Mouse (Mus musculus) stomach, postnatal 0 days (tissue): Measurements from ENCODE around the gene Zfp455. TPM values are rescaled to one million over a fixed set of nuclear protein-coding genes. Genes with fewer than 3 reads are reported as not detected.
"Not testable (repeated sequence)": the region's sequence is repeated elsewhere in the genome, so short reads cannot be mapped to it uniquely, and the experiment has no call there.

Experiments
- ATAC-seq: fragments of 200-750 bp; cut with Nextera tagmentation; 2 replicates; pipeline ENCODE4 v1.8.0; 2017; ENCODE audit not compliant: low FRiP score, low TSS enrichment
- DNase-seq: peaks from one replicate; pipeline ENCODE4 v3.0.0-alpha.2; 2016; ENCODE audit warnings: low spot score
- H3K27ac ChIP-seq: fragments of 300-500 bp; sonication (generic); replicated peaks from 2 replicates; pipeline ENCODE4 v1.5.1; 2014; ENCODE audit warnings: mild to moderate bottlenecking, control low read depth
- H3K27me3 ChIP-seq: fragments of 300-500 bp; sonication (generic); 2 replicates; pipeline ENCODE4 v1.6.1; 2014; ENCODE audit warnings: low read length; ENCODE audit not compliant: control insufficient read depth, insufficient read depth
- H3K36me3 ChIP-seq: fragments of 300-500 bp; sonication (generic); 2 replicates; pipeline ENCODE4 v1.6.1; 2014; ENCODE audit warnings: low read length, mixed read lengths; ENCODE audit not compliant: control insufficient read depth, insufficient read depth
- H3K4me1 ChIP-seq: fragments of 300-500 bp; sonication (generic); replicated peaks from 2 replicates; pipeline ENCODE4 v1.6.1; 2014; ENCODE audit warnings: antibody characterized with exemption; ENCODE audit not compliant: control insufficient read depth, insufficient read depth
- H3K4me2 ChIP-seq: fragments of 300-500 bp; sonication (generic); replicated peaks from 2 replicates; pipeline ENCODE4 v1.6.1; 2014; ENCODE audit warnings: low read depth, mild to moderate bottlenecking, control low read depth, moderate library complexity
- H3K4me3 ChIP-seq: fragments of 300-500 bp; sonication (generic); 2 replicates; pipeline ENCODE4 v1.5.1; 2014; ENCODE audit warnings: low read depth, low read length, control low read depth
- H3K9ac ChIP-seq: fragments of 300-500 bp; sonication (generic); 2 replicates; pipeline ENCODE4 v1.6.1; 2014; ENCODE audit warnings: mild to moderate bottlenecking, low read length, control low read depth, mixed read lengths
- H3K9me3 ChIP-seq: fragments of 300-500 bp; sonication (generic); 2 replicates; pipeline ENCODE4 v1.6.1; 2016; ENCODE audit warnings: low read length; ENCODE audit not compliant: control insufficient read depth
- CTCF ChIP-seq: IDR thresholded peaks from 2 replicates; pipeline ENCODE4 v1.5.1; 2016; ENCODE audit warnings: antibody characterized with exemption, low read depth, mild to moderate bottlenecking, moderate library complexity
- EP300 ChIP-seq: optimal IDR thresholded peaks from 2 replicates; pipeline ENCODE3; 2016; ENCODE audit warnings: antibody characterized with exemption
- WGBS: fragments of 180-500 bp; shearing (Covaris S2); extraction: QIAGEN DNeasy Blood & Tissue Kit; methylation state at CpG from one replicate; pipeline ENCODE4 v1.1.7; 2014; 5-methylcytosine and 5-hydroxymethylcytosine counted together
- polyA plus RNA-seq: library from polyadenylated mRNA; unstranded; fragments of >200 nt; fragmentation: Nextera tagmentation; extraction: Ambion mirVana; gene quantifications from 2 replicates; pipeline ENCODE4 v1.2.1, GENCODE M21; 2015

Zfp455 gene
- 0.68 and 0.82 TPM in 2 replicates for polyA plus RNA-seq

- ATAC-seq, result peak; percentile 92
- WGBS, result 4% methylated on average over 13 of the region's 13 CpGs
- H3K9me3 ChIP-seq, result no peaks in the 10 kb centered on the region
- H3K4me2 ChIP-seq, result peak within 1 kb of the TSS; percentile 69
- no peaks in the 10 kb centered on the region for H3K27me3 ChIP-seq
- no peaks in the 10 kb centered on the region for H3K4me1 ChIP-seq
- DNase-seq, result peak; percentile 57
- H3K27ac ChIP-seq, result 0 out of 2 replicates have a peak within 1 kb of the TSS, but pooled peaks have one; percentile 4
- peak within 1 kb of the TSS; percentile 77 for H3K4me3 ChIP-seq
- peak within 1 kb of the TSS; percentile 74 for H3K9ac ChIP-seq
- H3K36me3 ChIP-seq, result no peaks in the 10 kb centered on the region
- TF ChIP-seq CTCF, result no peak
- no peak for TF ChIP-seq EP300
Observed at GRCm38 (mm10) chr13:67194340-67194894, at the start of gene Zfp455. Gene Zfp455 (plus strand): TSS chr13:67194506.

GRCm38 (mm10) chr13:67166122-67166521 lies 28.2 kb upstream of the Zfp455 start:
- 43% methylated on average over 4 of the region's 4 CpGs for WGBS
- not testable (repeated sequence) for H3K9ac ChIP-seq

GRCm38 (mm10) chr13:67172991-67173722 lies 21.1 kb upstream of the Zfp455 start, which contains the start of gene Rsl1:
Gene Rsl1 (plus strand): TSS chr13:67173182.
- TF ChIP-seq CTCF, result 0 out of 2 replicates have a peak, but pooled peaks have one; percentile 3
- peak within 1 kb of the TSS; percentile 61 for H3K9ac ChIP-seq
- DNase-seq, result peak; percentile 57
- not testable (repeated sequence) for H3K4me1 ChIP-seq, H3K27me3 ChIP-seq, H3K9me3 ChIP-seq, H3K27ac ChIP-seq, H3K36me3 ChIP-seq
- peak; percentile 95 for ATAC-seq
- WGBS, result under 1% methylated on average over 17 of the region's 17 CpGs
- peak within 1 kb of the TSS; percentile 51 for H3K4me3 ChIP-seq
- peak within 1 kb of the TSS; percentile 64 for H3K4me2 ChIP-seq

More at GRCm38 (mm10) chr13:67166122-67166521, 28.2 kb upstream of the Zfp455 start:
- not testable (repeated sequence) for H3K4me1 ChIP-seq, H3K27me3 ChIP-seq, H3K36me3 ChIP-seq, H3K4me3 ChIP-seq, H3K4me2 ChIP-seq, DNase-seq, ATAC-seq, H3K27ac ChIP-seq, H3K9me3 ChIP-seq

GRCm38 (mm10) chr13:67173723-67174055 lies 20.6 kb upstream of the Zfp455 start:
- no peak for ATAC-seq
- 8% methylated on average over 5 of the region's 5 CpGs for WGBS
- TF ChIP-seq CTCF, result no peak
- no peak for TF ChIP-seq EP300
- Histone ChIP-seq H3K9me3 (no peaks in the 10 kb centered on the region), H3K27ac (no peak overlapping the region), H3K27me3 (no peaks in the 10 kb centered on the region), H3K4me2 (peak overlapping the region; percentile 64), H3K9ac (peak overlapping the region; percentile 61), H3K4me1 (no peaks in the 10 kb centered on the region), H3K4me3 (peak overlapping the region; percentile 51), H3K36me3 (no peaks in the 10 kb centered on the region)
- DNase-seq, result no peak

GRCm38 (mm10) chr13:67201656-67202055 lies 7.3 kb downstream of the Zfp455 start:
- H3K4me3 ChIP-seq, result no peak overlapping the region
- H3K9ac ChIP-seq, result no peak overlapping the region
- H3K27me3 ChIP-seq, result no peaks in the 10 kb centered on the region
- H3K4me1 ChIP-seq, result no peaks in the 10 kb centered on the region
- H3K27ac ChIP-seq, result no peak overlapping the region
- WGBS, result 73% methylated on average over 3 of the region's 3 CpGs
- ATAC-seq (no peak), DNase-seq (no peak)
- no peaks in the 10 kb centered on the region for H3K36me3 ChIP-seq
- TF ChIP-seq EP300, result no peak
- no peak for TF ChIP-seq CTCF
- no peak overlapping the region for H3K4me2 ChIP-seq
- no peaks in the 10 kb centered on the region for H3K9me3 ChIP-seq

GRCm38 (mm10) chr13:67214015-67214607 lies 19.8 kb downstream of the Zfp455 start:
- no peak overlapping the region for H3K4me2 ChIP-seq
- whole genome bisulfite sequencing, result 58% methylated on average over 4 of the region's 4 CpGs
- no peak overlapping the region for H3K9ac ChIP-seq
- no peak overlapping the region for H3K27ac ChIP-seq
- ATAC-seq (no peak), DNase-seq (no peak)
- TF ChIP-seq CTCF (peak; percentile 33; the same call in 1 of the 2 replicates), EP300 (no peak)
- no peaks in the 10 kb centered on the region for H3K4me1 ChIP-seq
- no peak overlapping the region for H3K4me3 ChIP-seq
- H3K27me3 ChIP-seq, result no peaks in the 10 kb centered on the region
- H3K36me3 ChIP-seq, result no peaks in the 10 kb centered on the region
- no peaks in the 10 kb centered on the region for H3K9me3 ChIP-seq

Other genes starting within 250 kb of the Zfp455 start
- 1.1 and 1.2 TPM in 2 replicates for gene Zfp712, start 133.3 kb upstream of the Zfp455 start, polyA plus RNA-seq
- gene Zfp708, start 96.5 kb upstream of the Zfp455 start, polyA plus RNA-seq, result 1.8 and 2.3 TPM in 2 replicates
- 1.1 and 1.3 TPM in 2 replicates for gene Gm28557, start 85.9 kb upstream of the Zfp455 start, polyA plus RNA-seq
- gene Rslcan18, start 78.2 kb upstream of the Zfp455 start, polyA plus RNA-seq, result 0.06 and 0.10 TPM in 2 replicates
- 0.65 and 0.76 TPM in 2 replicates for gene Zfp759, start 72.8 kb upstream of the Zfp455 start, polyA plus RNA-seq
- 4.1 and 4.2 TPM in 2 replicates for gene Rsl1, start 21.3 kb upstream of the Zfp455 start, polyA plus RNA-seq
- 0.64 and 0.68 TPM in 2 replicates for gene Zfp458, start 84.0 kb downstream of the Zfp455 start, polyA plus RNA-seq
- 0.58 and 0.70 TPM in 2 replicates for gene Zfp457, start 112.0 kb downstream of the Zfp455 start, polyA plus RNA-seq
- 1.1 and 1.2 TPM in 2 replicates for gene Zfp595, start 138.1 kb downstream of the Zfp455 start, polyA plus RNA-seq
- gene Gm28044, start 166.0 kb downstream of the Zfp455 start, polyA plus RNA-seq, result not detected in 2 replicates
- gene Zfp953, start 166.1 kb downstream of the Zfp455 start, polyA plus RNA-seq, result 0.61 and 0.63 TPM in 2 replicates
- 0.44 and 0.47 TPM in 2 replicates for gene Gm28041, start 181.2 kb downstream of the Zfp455 start, polyA plus RNA-seq
- 0.97 and 1.0 TPM in 2 replicates for gene Zfp456, start 181.3 kb downstream of the Zfp455 start, polyA plus RNA-seq
- gene Zfp429, start 205.3 kb downstream of the Zfp455 start, polyA plus RNA-seq, result 4.1 and 4.8 TPM in 2 replicates
- gene Zfp459, start 226.9 kb downstream of the Zfp455 start, polyA plus RNA-seq, result 1.3 and 1.5 TPM in 2 replicates